Mouse (Mus musculus) forebrain, postnatal 0 days (tissue): ENCODE results near the gene Pigq. TPM values are rescaled to one million over a fixed set of nuclear protein-coding genes. Genes with fewer than 3 reads are reported as not detected.

ENCODE experiments used
- ATAC-seq: fragments of 200-750 bp; cut with Nextera tagmentation; 2 replicates; pipeline ENCODE4 v1.8.0; 2017; ENCODE audit warnings: mild to moderate bottlenecking, moderate library complexity
- DNase-seq: peaks from one replicate; pipeline ENCODE4 v3.0.0-alpha.2; 2015
- H3K27ac ChIP-seq: fragments of 300-500 bp; sonication (generic); 2 replicates; pipeline ENCODE4 v1.5.1; 2014; ENCODE audit warnings: low read depth, mild to moderate bottlenecking, antibody characterized with exemption, low read length, moderate library complexity, mixed read lengths
- H3K27me3 ChIP-seq: fragments of 300-500 bp; sonication (generic); 2 replicates; pipeline ENCODE4 v1.6.1; 2014; ENCODE audit warnings: mild to moderate bottlenecking, low read length, mixed read lengths; ENCODE audit not compliant: insufficient read depth
- H3K36me3 ChIP-seq: fragments of 300-500 bp; sonication (generic); 2 replicates; pipeline ENCODE4 v1.6.1; 2014; ENCODE audit warnings: mild to moderate bottlenecking, moderate library complexity; ENCODE audit not compliant: insufficient read depth
- H3K4me1 ChIP-seq: fragments of 300-500 bp; sonication (generic); 2 replicates; pipeline ENCODE4 v1.6.1; 2014; ENCODE audit warnings: antibody characterized with exemption; ENCODE audit not compliant: insufficient read depth
- H3K4me2 ChIP-seq: fragments of 300-500 bp; sonication (generic); 2 replicates; pipeline ENCODE4 v1.6.1; 2014; ENCODE audit warnings: low read depth, mild to moderate bottlenecking, moderate library complexity
- H3K4me3 ChIP-seq: fragments of 300-500 bp; sonication (generic); 2 replicates; pipeline ENCODE4 v1.5.1; 2014; ENCODE audit warnings: low read depth, low read length, mixed read lengths
- H3K9ac ChIP-seq: fragments of 300-500 bp; sonication (generic); 2 replicates; pipeline ENCODE4 v1.6.1; 2014; ENCODE audit warnings: mild to moderate bottlenecking
- H3K9me3 ChIP-seq: fragments of 300-500 bp; sonication (generic); 2 replicates; pipeline ENCODE4 v1.6.1; 2016; ENCODE audit warnings: low read length
- CTCF ChIP-seq: sonication (generic); IDR thresholded peaks from 2 replicates; pipeline ENCODE4 v1.5.1; 2016; ENCODE audit warnings: antibody characterized with exemption, control low read depth, low read depth
- WGBS: fragments of 180-500 bp; shearing (Covaris S2); extraction: QIAGEN DNeasy Blood & Tissue Kit; methylation state at CpG from one replicate; pipeline ENCODE4 v1.1.7; 2014; 5-methylcytosine and 5-hydroxymethylcytosine counted together
- polyA plus RNA-seq: library from polyadenylated mRNA; unstranded; fragments of >200 nt; fragmentation: Nextera tagmentation; extraction: Ambion mirVana; gene quantifications from 2 replicates; pipeline ENCODE4 v1.2.1, GENCODE M21; 2015
- total RNA-seq: library from RNA; depleted of rRNA; stranded (reverse); fragments of >200 nt; gene quantifications from 2 replicates; pipeline ENCODE4 v1.2.3, GENCODE M21; 2014

The Pigq gene
- total and polyA plus RNA-seq, 2 experiments from 2014 or later: 50.6 to 63.7 TPM

DNA sequence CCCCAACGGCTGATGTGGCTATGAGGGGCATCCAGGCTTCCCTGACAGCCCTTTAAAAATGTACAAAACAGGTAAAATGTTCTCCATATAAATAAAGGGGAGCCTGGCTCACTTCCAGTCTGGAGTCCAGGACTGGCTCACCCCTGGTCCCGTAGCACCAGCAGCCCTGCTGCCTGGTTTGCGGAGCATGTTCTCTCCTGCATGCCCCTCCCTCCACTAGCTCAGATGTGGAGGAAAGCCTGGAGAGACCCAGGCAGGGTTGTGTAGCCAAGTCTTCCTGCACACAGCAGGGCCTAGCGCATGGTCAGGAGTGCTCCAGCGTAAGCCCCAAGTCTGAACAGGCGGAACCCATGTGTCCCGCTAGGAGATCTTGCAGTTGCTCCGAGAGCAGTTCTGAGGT, 61.5 kb downstream of the Pigq start:
- Histone ChIP-seq H3K36me3 (peaks cover 29% of the 10 kb centered on the region), H3K4me2 (no peak overlapping the region), H3K4me3 (no peak overlapping the region), H3K9ac (no peak overlapping the region), H3K9me3 (no peaks in the 10 kb centered on the region), H3K27ac (no peak overlapping the region), H3K4me1 (no peaks in the 10 kb centered on the region), H3K27me3 (no peaks in the 10 kb centered on the region)
- ATAC-seq: no peak
- WGBS: 79% methylated on average over 8 of the region's 8 CpGs
- no peak for DNase-seq
- TF ChIP-seq CTCF: no peak

- no peaks in the 10 kb centered on the region for H3K4me1 ChIP-seq
- 49% methylated on average over 5 of the region's 5 CpGs for WGBS
- no peak overlapping the region for H3K4me2 ChIP-seq
- H3K4me3 ChIP-seq: no peak overlapping the region
- no peak overlapping the region for H3K27ac ChIP-seq
- H3K27me3 ChIP-seq: no peaks in the 10 kb centered on the region
- no peak for DNase-seq
- TF ChIP-seq CTCF: no peak; the same call in 1 of the 2 replicates
- H3K9me3 ChIP-seq: no peaks in the 10 kb centered on the region
- no peak overlapping the region for H3K9ac ChIP-seq
- ATAC-seq: peak; percentile 30
- peaks cover 36% of the 10 kb centered on the region for H3K36me3 ChIP-seq
Measured at GRCm38 (mm10) chr17:25882306-25882705, 62.4 kb downstream of the Pigq start.

DNA sequence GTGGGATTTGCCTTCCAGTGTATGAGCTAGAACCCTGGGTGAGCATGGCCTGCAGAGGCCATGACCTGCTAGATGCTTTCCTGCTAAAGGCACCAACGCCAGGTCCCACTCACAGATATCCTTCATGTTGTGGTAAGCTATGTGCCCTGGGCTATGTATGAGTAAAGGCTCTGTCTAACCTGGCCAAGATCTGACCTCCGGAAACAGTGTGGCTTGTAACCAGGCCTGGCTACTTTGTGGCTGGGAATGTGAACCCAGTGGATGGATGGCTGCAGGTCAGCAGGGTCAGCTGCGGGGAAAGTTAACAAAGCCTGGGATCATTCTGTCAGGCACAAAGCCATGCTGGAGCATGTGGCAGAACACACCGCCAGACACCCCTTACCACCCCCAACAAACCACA, 63.0 kb downstream of the Pigq start:
- Histone ChIP-seq H3K9ac (no peak overlapping the region), H3K27ac (no peak overlapping the region), H3K27me3 (no peaks in the 10 kb centered on the region), H3K4me3 (no peak overlapping the region), H3K4me1 (0 out of 2 replicates have a peak, but pooled peaks cover 5% of the 10 kb centered on the region), H3K36me3 (peaks cover 36% of the 10 kb centered on the region), H3K4me2 (no peak overlapping the region), H3K9me3 (no peaks in the 10 kb centered on the region)
- no peak for DNase-seq
- 44% methylated on average over 4 of the region's 4 CpGs for WGBS
- ATAC-seq: no peak
- no peak for TF ChIP-seq CTCF

DNA sequence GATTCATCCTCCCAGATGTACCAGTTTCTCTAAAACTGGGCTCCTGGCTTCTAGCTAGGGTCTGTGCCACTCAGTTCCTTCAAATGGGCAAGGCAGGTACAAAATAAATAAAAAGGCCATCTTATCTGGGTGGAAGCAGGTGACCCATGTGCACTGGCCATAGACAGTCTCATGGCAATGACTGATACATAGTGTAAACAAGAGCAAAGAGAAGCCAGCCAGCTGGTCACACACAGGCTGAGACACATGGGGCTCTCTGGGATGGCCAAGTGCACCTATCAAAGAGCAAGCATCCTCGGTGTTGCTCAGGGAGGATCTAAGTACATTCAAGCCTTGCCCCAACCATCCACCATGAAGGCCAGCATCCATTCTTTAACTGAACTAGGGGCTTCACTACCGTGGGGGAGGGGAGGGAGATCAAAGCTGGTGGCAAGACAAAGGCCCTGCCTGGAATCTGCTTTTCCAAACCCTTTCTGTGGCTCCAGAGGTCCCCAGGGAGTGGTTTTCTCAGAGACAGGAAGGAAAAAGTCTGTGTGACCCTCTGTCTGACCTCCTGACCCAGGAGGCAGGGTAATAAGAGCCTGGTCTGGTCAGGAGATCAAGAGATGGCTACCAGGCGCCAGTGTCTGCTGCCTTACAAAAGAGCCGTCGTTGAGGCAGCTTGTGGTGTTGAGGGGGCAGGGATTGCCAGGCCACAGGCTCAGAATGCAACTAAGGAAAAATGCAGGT, 63.7 kb downstream of the Pigq start:
- Histone ChIP-seq H3K27ac (no peak overlapping the region), H3K27me3 (no peaks in the 10 kb centered on the region), H3K4me2 (no peak overlapping the region), H3K9me3 (no peaks in the 10 kb centered on the region), H3K9ac (no peak overlapping the region), H3K36me3 (peaks cover 36% of the 10 kb centered on the region), H3K4me3 (no peak overlapping the region), H3K4me1 (peaks cover 10% of the 10 kb centered on the region; the same call in 1 of the 2 replicates)
- DNase-seq (no peak), ATAC-seq (no peak)
- no peak for TF ChIP-seq CTCF
- WGBS: 6% methylated on average over 5 of the region's 5 CpGs

- WGBS: 37% methylated on average over 5 of the region's 5 CpGs
- no peak for ATAC-seq
- TF ChIP-seq CTCF: no peak
- H3K4me3 ChIP-seq: no peak within 1 kb of the TSS
- no peak within 1 kb of the TSS for H3K9ac ChIP-seq
- H3K27me3 ChIP-seq: no peaks in the 10 kb centered on the region
- peaks cover 12% of the 10 kb centered on the region; the same call in 1 of the 2 replicates for H3K4me1 ChIP-seq
- no peak within 1 kb of the TSS for H3K27ac ChIP-seq
- no peak for DNase-seq
- H3K36me3 ChIP-seq: peaks cover 36% of the 10 kb centered on the region
- no peaks in the 10 kb centered on the region for H3K9me3 ChIP-seq
- H3K4me2 ChIP-seq: no peak within 1 kb of the TSS
Measured at GRCm38 (mm10) chr17:25880196-25880910, 64.4 kb downstream of the Pigq start, which contains the start of gene Wfikkn1. Gene Wfikkn1 (minus strand): TSS chr17:25880858.

DNA sequence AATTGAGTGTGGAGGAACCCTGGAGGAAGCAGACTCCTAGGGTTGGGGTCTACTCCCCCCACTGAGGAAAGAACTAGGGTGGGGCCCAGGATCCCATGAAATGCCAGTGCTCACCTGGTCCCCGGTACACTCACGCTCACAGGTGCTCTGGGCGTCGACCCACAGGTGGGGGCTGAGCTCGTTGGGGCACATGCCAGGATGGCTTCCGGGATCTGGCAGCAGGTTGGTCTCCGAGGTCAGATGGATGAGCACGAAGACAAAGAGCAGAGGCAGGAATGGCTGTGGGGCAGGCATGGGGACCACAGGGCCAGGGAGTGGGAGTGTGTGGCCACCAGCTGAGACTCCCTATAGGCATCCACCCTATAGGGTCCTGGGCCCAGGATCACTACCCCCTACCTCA, 65.0 kb downstream of the Pigq start:
- ATAC-seq (no peak), DNase-seq (no peak)
- TF ChIP-seq CTCF: no peak
- peaks cover 12% of the 10 kb centered on the region; the same call in 1 of the 2 replicates for H3K4me1 ChIP-seq
- H3K27ac ChIP-seq: no peak overlapping the region
- peaks cover 33% of the 10 kb centered on the region for H3K36me3 ChIP-seq
- 79% methylated on average over 8 of the region's 8 CpGs for WGBS
- no peaks in the 10 kb centered on the region for H3K27me3 ChIP-seq
- H3K4me3 ChIP-seq: no peak overlapping the region
- no peaks in the 10 kb centered on the region for H3K9me3 ChIP-seq
- no peak overlapping the region for H3K4me2 ChIP-seq
- H3K9ac ChIP-seq: no peak overlapping the region

GRCm38 (mm10) chr17:25879261-25879660, 65.5 kb downstream of the Pigq start:
- TF ChIP-seq CTCF: peak; percentile 60
- no peak for ATAC-seq
- H3K27me3 ChIP-seq: no peaks in the 10 kb centered on the region
- no peak for DNase-seq
- H3K36me3 ChIP-seq: peaks cover 29% of the 10 kb centered on the region
- H3K9me3 ChIP-seq: no peaks in the 10 kb centered on the region
- no peak overlapping the region for H3K27ac ChIP-seq
- 46% methylated on average over 4 of the region's 4 CpGs for WGBS
- peaks cover 12% of the 10 kb centered on the region; the same call in 1 of the 2 replicates for H3K4me1 ChIP-seq
- no peak overlapping the region for H3K4me2 ChIP-seq
- H3K4me3 ChIP-seq: no peak overlapping the region
- no peak overlapping the region for H3K9ac ChIP-seq
